Mouse (Mus musculus): ENCODE results near the gene Foxd1. TPM values are rescaled to one million over a fixed set of nuclear protein-coding genes. Genes with fewer than 3 reads are reported as not detected.
A peak's percentile ranks its signal among the peaks of the same experiment; 100 is the strongest.

Foxd1 gene
- polyA plus RNA-seq, 1 experiment from 2014 or later: 0.20 TPM

GRCm38 (mm10) chr13:98315124-98315523 is 38.9 kb upstream of the Foxd1 start:
- Histone ChIP-seq H3K4me3 (ENCODE audit: low read depth, low read length) (0 out of 2 replicates have a peak overlapping the region, but pooled peaks have one; percentile 18), H3K9ac (ENCODE audit: low read depth, low read length) (no peak overlapping the region), H3K27ac (ENCODE audit: low read depth, low read length) (no peak overlapping the region), H3K36me3 (ENCODE audit: control insufficient read depth, insufficient read depth, low read length) (peaks cover 20% of the 10 kb centered on the region), H3K4me2 (peak overlapping the region; percentile 82), H3K4me1 (ENCODE audit: control insufficient read depth, insufficient read depth, low read length) (peaks cover 10% of the 10 kb centered on the region), H3K27me3 (ENCODE audit: control insufficient read depth, insufficient read depth, low read length) (no peaks in the 10 kb centered on the region), H3K9me3 (replicated peaks; ENCODE audit: control insufficient read depth, low read length) (no peaks in the 10 kb centered on the region)
- WGBS (ENCODE audit: insufficient replicate concordance): 65% methylated on average over 4 of the region's 4 CpGs
- ATAC-seq (replicated peaks; ENCODE audit: insufficient number of reproducible peaks, low FRiP score, low TSS enrichment): no peak

DNA sequence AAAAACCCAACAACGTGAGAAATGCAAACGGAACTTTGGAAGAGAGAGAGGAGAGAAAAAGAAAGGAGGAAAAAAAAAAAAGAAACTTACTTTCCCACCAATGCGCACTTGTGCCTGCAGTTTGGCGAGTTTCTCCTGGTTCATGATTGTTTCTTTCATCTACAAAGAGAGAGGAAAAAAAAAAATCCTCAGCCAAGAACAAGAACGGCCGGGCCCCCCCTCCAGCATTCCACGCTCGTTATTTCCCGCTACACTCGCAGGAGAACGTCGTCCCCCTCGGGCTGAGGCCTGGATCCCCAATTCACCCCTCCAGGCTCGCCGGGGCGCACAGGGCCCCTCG is 37.9 kb upstream of the Foxd1 start:
- H3K27me3 ChIP-seq (ENCODE audit: control insufficient read depth, insufficient read depth, low read length): no peaks in the 10 kb centered on the region
- peaks cover 10% of the 10 kb centered on the region for H3K4me1 ChIP-seq (ENCODE audit: control insufficient read depth, insufficient read depth, low read length)
- H3K4me3 ChIP-seq (ENCODE audit: low read depth, low read length): peak overlapping the region; percentile 100
- H3K4me2 ChIP-seq: peak overlapping the region; percentile 82
- peak overlapping the region; percentile 95 for H3K27ac ChIP-seq (ENCODE audit: low read depth, low read length)
- 2% methylated on average over 15 of the region's 17 CpGs for WGBS (ENCODE audit: insufficient replicate concordance)
- no peak for ATAC-seq (replicated peaks; ENCODE audit: insufficient number of reproducible peaks, low FRiP score, low TSS enrichment)
- no peaks in the 10 kb centered on the region for H3K9me3 ChIP-seq (replicated peaks; ENCODE audit: control insufficient read depth, low read length)
- H3K36me3 ChIP-seq (ENCODE audit: control insufficient read depth, insufficient read depth, low read length): peaks cover 14% of the 10 kb centered on the region
- peak overlapping the region; percentile 99 for H3K9ac ChIP-seq (ENCODE audit: low read depth, low read length)

- Histone ChIP-seq H3K4me2 (peak within 1 kb of the TSS; percentile 82), H3K36me3 (ENCODE audit: control insufficient read depth, insufficient read depth, low read length) (peaks cover 9% of the 10 kb centered on the region), H3K4me3 (ENCODE audit: low read depth, low read length) (peak within 1 kb of the TSS; percentile 100), H3K4me1 (ENCODE audit: control insufficient read depth, insufficient read depth, low read length) (peaks cover 10% of the 10 kb centered on the region), H3K27me3 (ENCODE audit: control insufficient read depth, insufficient read depth, low read length) (no peaks in the 10 kb centered on the region), H3K9ac (ENCODE audit: low read depth, low read length) (peak within 1 kb of the TSS; percentile 99), H3K27ac (ENCODE audit: low read depth, low read length) (peak within 1 kb of the TSS; percentile 95), H3K9me3 (replicated peaks; ENCODE audit: control insufficient read depth, low read length) (no peaks in the 10 kb centered on the region)
- WGBS (ENCODE audit: insufficient replicate concordance): under 1% methylated on average over 70 of the region's 90 CpGs
- ATAC-seq (replicated peaks; ENCODE audit: insufficient number of reproducible peaks, low FRiP score, low TSS enrichment): peak; percentile 85
Observed at GRCm38 (mm10) chr13:98316480-98317245, 37.4 kb upstream of the Foxd1 start, which contains the start of gene Btf3. Gene Btf3 (minus strand): TSS chr13:98317006.

- Histone ChIP-seq H3K4me2 (peak overlapping the region; percentile 82), H3K27ac (ENCODE audit: low read depth, low read length) (peak overlapping the region; percentile 95), H3K9ac (ENCODE audit: low read depth, low read length) (peak overlapping the region; percentile 99), H3K4me3 (ENCODE audit: low read depth, low read length) (peak overlapping the region; percentile 100), H3K9me3 (replicated peaks; ENCODE audit: control insufficient read depth, low read length) (no peaks in the 10 kb centered on the region), H3K36me3 (ENCODE audit: control insufficient read depth, insufficient read depth, low read length) (peaks cover 3% of the 10 kb centered on the region), H3K27me3 (ENCODE audit: control insufficient read depth, insufficient read depth, low read length) (no peaks in the 10 kb centered on the region), H3K4me1 (ENCODE audit: control insufficient read depth, insufficient read depth, low read length) (peaks cover 10% of the 10 kb centered on the region)
- ATAC-seq (replicated peaks; ENCODE audit: insufficient number of reproducible peaks, low FRiP score, low TSS enrichment): no peak
- 2% methylated on average over 16 of the region's 16 CpGs for WGBS (ENCODE audit: insufficient replicate concordance)
Observed at GRCm38 (mm10) chr13:98317246-98317677, 36.8 kb upstream of the Foxd1 start.

- 84% methylated on average over 6 of the region's 6 CpGs for WGBS (ENCODE audit: insufficient replicate concordance)
- Histone ChIP-seq H3K4me1 (ENCODE audit: control insufficient read depth, insufficient read depth, low read length) (peaks cover 10% of the 10 kb centered on the region), H3K9ac (ENCODE audit: low read depth, low read length) (no peak overlapping the region), H3K36me3 (ENCODE audit: control insufficient read depth, insufficient read depth, low read length) (no peaks in the 10 kb centered on the region), H3K27ac (ENCODE audit: low read depth, low read length) (no peak overlapping the region), H3K9me3 (replicated peaks; ENCODE audit: control insufficient read depth, low read length) (no peaks in the 10 kb centered on the region), H3K27me3 (ENCODE audit: control insufficient read depth, insufficient read depth, low read length) (no peaks in the 10 kb centered on the region), H3K4me3 (ENCODE audit: low read depth, low read length) (no peak overlapping the region), H3K4me2 (peak overlapping the region; percentile 82; the same call in 1 of the 2 replicates)
- no peak for ATAC-seq (replicated peaks; ENCODE audit: insufficient number of reproducible peaks, low FRiP score, low TSS enrichment)
Observed at GRCm38 (mm10) chr13:98317911-98318310, 36.1 kb upstream of the Foxd1 start.

GRCm38 (mm10) chr13:98325034-98325433 is 29.0 kb upstream of the Foxd1 start:
- 86% methylated on average over 11 of the region's 11 CpGs for WGBS (ENCODE audit: insufficient replicate concordance)

DNA sequence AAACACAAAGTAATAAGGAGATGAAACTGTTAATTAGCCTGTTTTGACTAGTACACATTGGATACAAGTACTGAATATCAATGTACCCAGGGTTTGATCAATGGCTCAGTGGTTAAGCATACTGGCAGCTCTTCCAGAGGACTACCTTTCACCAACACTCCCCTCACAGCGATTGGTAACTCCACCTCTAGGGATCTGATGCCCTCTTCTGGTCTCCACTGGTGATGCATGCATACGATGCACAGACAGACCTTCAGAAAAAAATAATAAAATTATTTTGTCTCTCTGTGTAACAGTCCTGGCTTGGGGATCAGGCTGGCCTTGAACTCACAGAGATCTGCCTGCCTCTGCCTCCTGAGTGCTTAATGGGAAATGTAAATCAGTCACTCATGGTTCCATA is 21.9 kb upstream of the Foxd1 start:
- Histone ChIP-seq H3K9ac (ENCODE audit: low read depth, low read length) (no peak overlapping the region), H3K4me1 (ENCODE audit: control insufficient read depth, insufficient read depth, low read length) (no peaks in the 10 kb centered on the region), H3K4me3 (ENCODE audit: low read depth, low read length) (no peak overlapping the region), H3K4me2 (no peak overlapping the region), H3K9me3 (replicated peaks; ENCODE audit: control insufficient read depth, low read length) (no peaks in the 10 kb centered on the region; the same call in 1 of the 2 replicates), H3K27ac (ENCODE audit: low read depth, low read length) (no peak overlapping the region), H3K27me3 (ENCODE audit: control insufficient read depth, insufficient read depth, low read length) (no peaks in the 10 kb centered on the region), H3K36me3 (ENCODE audit: control insufficient read depth, insufficient read depth, low read length) (no peaks in the 10 kb centered on the region)
- ATAC-seq (replicated peaks; ENCODE audit: insufficient number of reproducible peaks, low FRiP score, low TSS enrichment): no peak
- WGBS (ENCODE audit: insufficient replicate concordance): 51% methylated on average over 2 of the region's 2 CpGs

More at GRCm38 (mm10) chr13:98325034-98325433, 29.0 kb upstream of the Foxd1 start:
- no peak for ATAC-seq (replicated peaks; ENCODE audit: insufficient number of reproducible peaks, low FRiP score, low TSS enrichment)
- H3K36me3 ChIP-seq (ENCODE audit: control insufficient read depth, insufficient read depth, low read length): no peaks in the 10 kb centered on the region
- no peak overlapping the region for H3K4me2 ChIP-seq
- H3K27ac ChIP-seq (ENCODE audit: low read depth, low read length): no peak overlapping the region
- H3K4me3 ChIP-seq (ENCODE audit: low read depth, low read length): no peak overlapping the region
- H3K4me1 ChIP-seq (ENCODE audit: control insufficient read depth, insufficient read depth, low read length): no peaks in the 10 kb centered on the region
- H3K9ac ChIP-seq (ENCODE audit: low read depth, low read length): no peak overlapping the region
- H3K9me3 ChIP-seq (replicated peaks; ENCODE audit: control insufficient read depth, low read length): no peaks in the 10 kb centered on the region
- no peaks in the 10 kb centered on the region for H3K27me3 ChIP-seq (ENCODE audit: control insufficient read depth, insufficient read depth, low read length)

DNA sequence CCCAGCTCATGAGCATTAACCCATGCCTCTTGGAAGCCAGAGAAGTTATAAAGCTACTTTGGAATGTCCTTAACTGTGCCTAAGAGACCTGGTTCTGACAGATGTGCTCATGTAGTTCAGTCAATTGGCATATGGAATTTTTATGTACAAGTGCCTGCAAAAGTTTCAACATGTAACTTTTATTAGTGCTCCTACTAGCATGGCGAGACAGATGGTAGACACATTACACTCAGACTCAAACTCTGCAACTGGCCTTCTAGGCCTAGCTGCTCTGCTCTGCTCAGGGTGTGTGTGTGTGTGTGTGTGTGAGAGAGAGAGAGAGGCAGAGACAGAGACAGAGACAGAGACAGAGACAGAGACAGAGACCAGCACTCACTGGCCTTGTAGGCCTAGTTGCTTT is 17.8 kb upstream of the Foxd1 start:
- Histone ChIP-seq H3K4me2 (no peak overlapping the region), H3K27me3 (ENCODE audit: control insufficient read depth, insufficient read depth, low read length) (no peaks in the 10 kb centered on the region), H3K4me1 (ENCODE audit: control insufficient read depth, insufficient read depth, low read length) (no peaks in the 10 kb centered on the region), H3K27ac (ENCODE audit: low read depth, low read length) (no peak overlapping the region), H3K36me3 (ENCODE audit: control insufficient read depth, insufficient read depth, low read length) (no peaks in the 10 kb centered on the region), H3K9me3 (replicated peaks; ENCODE audit: control insufficient read depth, low read length) (no peaks in the 10 kb centered on the region), H3K9ac (ENCODE audit: low read depth, low read length) (no peak overlapping the region), H3K4me3 (ENCODE audit: low read depth, low read length) (no peak overlapping the region)
- WGBS (ENCODE audit: insufficient replicate concordance): 89% methylated on average over 1 of the region's 1 CpGs
- ATAC-seq (replicated peaks; ENCODE audit: insufficient number of reproducible peaks, low FRiP score, low TSS enrichment): no peak

GRCm38 (mm10) chr13:98340506-98340905 is 13.5 kb upstream of the Foxd1 start:
- H3K36me3 ChIP-seq (ENCODE audit: control insufficient read depth, insufficient read depth, low read length): no peaks in the 10 kb centered on the region
- no peak for ATAC-seq (replicated peaks; ENCODE audit: insufficient number of reproducible peaks, low FRiP score, low TSS enrichment)

More at GRCm38 (mm10) chr13:98340506-98340905, 13.5 kb upstream of the Foxd1 start:
- Histone ChIP-seq H3K27ac (ENCODE audit: low read depth, low read length) (no peak overlapping the region), H3K9me3 (replicated peaks; ENCODE audit: control insufficient read depth, low read length) (no peaks in the 10 kb centered on the region), H3K9ac (ENCODE audit: low read depth, low read length) (no peak overlapping the region), H3K4me1 (ENCODE audit: control insufficient read depth, insufficient read depth, low read length) (no peaks in the 10 kb centered on the region), H3K4me2 (no peak overlapping the region), H3K27me3 (ENCODE audit: control insufficient read depth, insufficient read depth, low read length) (no peaks in the 10 kb centered on the region), H3K4me3 (ENCODE audit: low read depth, low read length) (no peak overlapping the region)
- 73% methylated on average over 5 of the region's 5 CpGs for WGBS (ENCODE audit: insufficient replicate concordance)

Data from heart, embryonic 11.5 days (tissue).